Mouse (Mus musculus) T-helper 17 cell (primary cell): ENCODE results near the gene Lrpap1.

Source experiments
- in situ Hi-C, 2 experiments: fragments of 300-600 bp; cut with MboI, MseI; formaldehyde crosslinking; loops; 1 replicate in 1 of 2; 2 replicates in 1 of 2; pipeline ENCODE4 v1.15.1; 2025; ENCODE audit warnings: high pct_unique_total_duplicates in 2 of 2

Lrpap1 gene

GRCm38 (mm10) chr5:35129208-35129607 is 23.6 kb upstream of the Lrpap1 start:
- in situ Hi-C loops = no loop called here

GRCm38 (mm10) chr5:35120024-35120423 is 14.5 kb upstream of the Lrpap1 start:
- in situ Hi-C loops = no loop called here

GRCm38 (mm10) chr5:35118418-35118817 is 12.9 kb upstream of the Lrpap1 start:
- in situ Hi-C loops = no loop called here

GRCm38 (mm10) chr5:35117633-35118032 is 12.1 kb upstream of the Lrpap1 start:
- in situ Hi-C loops = no loop called here

GRCm38 (mm10) chr5:35116002-35116401 is 10.4 kb upstream of the Lrpap1 start:
- in situ Hi-C loops = no loop called here

- in situ Hi-C loops = no loop called here
Measured at GRCm38 (mm10) chr5:35112444-35112843, 6.9 kb upstream of the Lrpap1 start.

GRCm38 (mm10) chr5:35105922-35106298 is 344 bp upstream of the Lrpap1 start:
- in situ Hi-C loops = no loop called here

- in situ Hi-C loops = no loop called here
Measured at GRCm38 (mm10) chr5:35104183-35104959, 1.2 kb downstream of the Lrpap1 start.

- in situ Hi-C loops = no loop called here
Measured at GRCm38 (mm10) chr5:35103528-35103927, 2.0 kb downstream of the Lrpap1 start.

GRCm38 (mm10) chr5:35103086-35103485 is 2.5 kb downstream of the Lrpap1 start:
- in situ Hi-C loops = no loop called here

GRCm38 (mm10) chr5:35091636-35092035 is 13.9 kb downstream of the Lrpap1 start:
- in situ Hi-C loops = no loop called here

GRCm38 (mm10) chr5:35089614-35089963 is 16.0 kb downstream of the Lrpap1 start:
- in situ Hi-C loops = no loop called here

GRCm38 (mm10) chr5:35088785-35089613 is 16.6 kb downstream of the Lrpap1 start:
- in situ Hi-C loops = no loop called here

- in situ Hi-C loops = no loop called here
Measured at GRCm38 (mm10) chr5:35084913-35085312, 20.7 kb downstream of the Lrpap1 start.

GRCm38 (mm10) chr5:35079101-35079500 is 26.5 kb downstream of the Lrpap1 start:
- in situ Hi-C loops = no loop called here

- in situ Hi-C loops = no loop called here
Measured at GRCm38 (mm10) chr5:35076369-35076768, 29.2 kb downstream of the Lrpap1 start.

GRCm38 (mm10) chr5:35073992-35074391 is 31.6 kb downstream of the Lrpap1 start:
- in situ Hi-C loops = loop anchor here in 1 of 2 experiments (25.0 kb wide), 1 partner anchor 1487 kb away; no protein-coding TSS in a partner anchor

- in situ Hi-C loops = loop anchor here in 1 of 2 experiments (25.0 kb wide), 1 partner anchor 1486 kb away; no protein-coding TSS in a partner anchor
Measured at GRCm38 (mm10) chr5:35073235-35073634, 32.3 kb downstream of the Lrpap1 start.

GRCm38 (mm10) chr5:35071855-35072254 is 33.7 kb downstream of the Lrpap1 start:
- in situ Hi-C loops = loop anchor here in 1 of 2 experiments (25.0 kb wide), 1 partner anchor 1485 kb away; no protein-coding TSS in a partner anchor

- in situ Hi-C loops = loop anchor here in 1 of 2 experiments (25.0 kb wide), 1 partner anchor 1484 kb away; no protein-coding TSS in a partner anchor
Measured at GRCm38 (mm10) chr5:35070953-35071352, 34.6 kb downstream of the Lrpap1 start.

GRCm38 (mm10) chr5:35070314-35070713 is 35.3 kb downstream of the Lrpap1 start:
- in situ Hi-C loops = loop anchor here in 1 of 2 experiments (25.0 kb wide), 1 partner anchor 1483 kb away; no protein-coding TSS in a partner anchor

- in situ Hi-C loops = loop anchor here in 1 of 2 experiments (25.0 kb wide), 1 partner anchor 1483 kb away; no protein-coding TSS in a partner anchor
Measured at GRCm38 (mm10) chr5:35069841-35070240, 35.7 kb downstream of the Lrpap1 start.
